ENCODE assay signal across 9 mouse cellular contexts in genomic region chr14:47534176-47534525, GRCm38 (mm10). TPM values are rescaled to one million over a fixed set of nuclear protein-coding genes. Genes with fewer than 3 reads are reported as not detected.
DNase-seq lines count a peak whose midpoint lies in the region; ATAC-seq and TF ChIP-seq lines count a peak whose summit lies in the region.
"Had no signal": no experiment of that assay in that cellular context is flagged by ENCODE, and none has a peak within 500 bp of the region (broad histone marks: within the 10 kb centered on the region; RNA-seq: fewer than 3 reads in every experiment).

No protein-coding gene starts in this region.

- DNase-seq in intestine, embryonic 14.5 days (ENCODE audit: low spot score) = no peak
- no peak for DNase-seq in thymus, adult 2 months
- DNase-seq in thymus, postnatal 36 days = no peak
- no peak for DNase-seq in liver, embryonic 11.5 days (ENCODE audit: low spot score)
- no peak for DNase-seq in right cerebral cortex, postnatal 36 days (ENCODE audit: low spot score in 2 of 2)
- DNase-seq: layer of hippocampus, postnatal 36 days had no signal

- ATAC-seq in intestine, embryonic 14.5 days (replicated peaks; ENCODE audit: low FRiP score, low TSS enrichment, low read depth) = 0 out of 2 replicates have a peak, but pooled peaks have one; percentile 7
- ATAC-seq in intestine, embryonic 15.5 days = no peak
- no peak for ATAC-seq in liver, embryonic 11.5 days (replicated peaks; ENCODE audit: low FRiP score)
- no peak for ATAC-seq in CD4-positive, CD25-positive, alpha-beta regulatory T cell, adult 4 months

- no peak overlapping the region for H3K4me3 ChIP-seq in intestine, embryonic 14.5 days (ENCODE audit: low read depth, low read length)
- H3K4me3 ChIP-seq in intestine, embryonic 15.5 days (replicated peaks) = no peak overlapping the region
- no peak overlapping the region for H3K4me3 ChIP-seq in thymus, adult 2 months (ENCODE audit: control insufficient read depth, insufficient read depth, low read length)
- no peak overlapping the region for H3K4me3 ChIP-seq in liver, embryonic 11.5 days (ENCODE audit: low read depth, low read length)
- H3K4me3 ChIP-seq: embryonic facial prominence, embryonic 13.5 days had no signal

- no peak for TF ChIP-seq POLR2A in thymus, adult 2 months (IDR thresholded peaks at IDR 0.05; ENCODE audit: control insufficient read depth, extremely low read depth, insufficient read depth, low read length, poor library complexity)

- 83% methylated on average over 5 of the region's 5 CpGs for WGBS in intestine, embryonic 14.5 days
- 91% methylated on average over 5 of the region's 5 CpGs for WGBS in intestine, embryonic 15.5 days
- 93% methylated on average over 5 of the region's 5 CpGs for WGBS in thymus, adult 2 months
- 79% methylated on average over 5 of the region's 5 CpGs for WGBS in liver, embryonic 11.5 days

- peaks cover 6% of the 10 kb centered on the region; the same call in 1 of the 2 replicates for H3K4me1 ChIP-seq in intestine, embryonic 14.5 days (replicated peaks; ENCODE audit: control insufficient read depth, insufficient read depth, low read length)
- peaks cover 13% of the 10 kb centered on the region for H3K4me1 ChIP-seq in intestine, embryonic 15.5 days (replicated peaks)
- peaks cover 4% of the 10 kb centered on the region; the same call in 1 of the 2 replicates for H3K4me1 ChIP-seq in thymus, adult 2 months (replicated peaks; ENCODE audit: control insufficient read depth, insufficient read depth, low read length)
- H3K4me1 ChIP-seq in liver, embryonic 11.5 days (replicated peaks; ENCODE audit: control insufficient read depth, insufficient read depth, low read length) = peaks cover 23% of the 10 kb centered on the region

- 0 out of 2 replicates have a peak, but pooled peaks cover 9% of the 10 kb centered on the region for H3K36me3 ChIP-seq in intestine, embryonic 14.5 days (ENCODE audit: control insufficient read depth, insufficient read depth, low read length)
- no peaks in the 10 kb centered on the region for H3K36me3 ChIP-seq in intestine, embryonic 15.5 days
- no peaks in the 10 kb centered on the region for H3K36me3 ChIP-seq in thymus, adult 2 months (ENCODE audit: control insufficient read depth, insufficient read depth, low read length)
- H3K36me3 ChIP-seq in liver, embryonic 11.5 days (ENCODE audit: control insufficient read depth, insufficient read depth, low read length) = peaks cover 2% of the 10 kb centered on the region; the same call in 1 of the 2 replicates

- 0 out of 2 replicates have a peak, but pooled peaks have one; percentile 29 for TF ChIP-seq CTCF in thymus, adult 2 months (IDR thresholded peaks at IDR 0.05; ENCODE audit: borderline replicate concordance, control insufficient read depth, extremely low read depth, insufficient read depth, low read length, poor library complexity)

- no peak overlapping the region for H3K9ac ChIP-seq in intestine, embryonic 14.5 days (ENCODE audit: low read length)
- H3K9ac ChIP-seq in intestine, embryonic 15.5 days = no peak overlapping the region
- H3K9ac ChIP-seq in liver, embryonic 11.5 days (ENCODE audit: low read depth, low read length) = peak overlapping the region; percentile 50
- H3K9ac ChIP-seq: embryonic facial prominence, embryonic 13.5 days had no signal

- H3K4me2 ChIP-seq in intestine, embryonic 14.5 days (ENCODE audit: low read length) = no peak overlapping the region
- H3K4me2 ChIP-seq in intestine, embryonic 15.5 days (replicated peaks) = no peak overlapping the region
- H3K4me2 ChIP-seq in liver, embryonic 11.5 days = peak overlapping the region; percentile 46
- H3K4me2 ChIP-seq: embryonic facial prominence, embryonic 13.5 days had no signal

- no peak overlapping the region for H3K27ac ChIP-seq in intestine, embryonic 14.5 days (ENCODE audit: low read depth)
- H3K27ac ChIP-seq in intestine, embryonic 15.5 days = no peak overlapping the region
- no peak overlapping the region for H3K27ac ChIP-seq in thymus, adult 2 months (ENCODE audit: control insufficient read depth, insufficient read depth, low read length)
- peak overlapping the region; percentile 90 for H3K27ac ChIP-seq in liver, embryonic 11.5 days (ENCODE audit: low read depth, low read length)

- H3K27me3 ChIP-seq in intestine, embryonic 14.5 days (replicated peaks; ENCODE audit: control insufficient read depth, insufficient read depth, low read length) = no peaks in the 10 kb centered on the region
- H3K27me3 ChIP-seq in intestine, embryonic 15.5 days (replicated peaks) = no peaks in the 10 kb centered on the region
- no peaks in the 10 kb centered on the region for H3K27me3 ChIP-seq in thymus, adult 2 months (ENCODE audit: control insufficient read depth, insufficient read depth, low read length)
- no peaks in the 10 kb centered on the region for H3K27me3 ChIP-seq in liver, embryonic 11.5 days (replicated peaks; ENCODE audit: control insufficient read depth, insufficient read depth, low read length)
- H3K27me3 ChIP-seq: embryonic facial prominence, embryonic 13.5 days had no signal

- H3K9me3 ChIP-seq in intestine, embryonic 14.5 days (ENCODE audit: control insufficient read depth, low read length) = no peaks in the 10 kb centered on the region
- H3K9me3 ChIP-seq in intestine, embryonic 15.5 days = no peaks in the 10 kb centered on the region
- no peaks in the 10 kb centered on the region for H3K9me3 ChIP-seq in liver, embryonic 11.5 days (ENCODE audit: control insufficient read depth, low read length)
- H3K9me3 ChIP-seq: embryonic facial prominence, embryonic 13.5 days had no signal

RNA-seq across cellular contexts. Expression of gene Atg14, which starts 36.3 kb away (rescaled TPM):
- 13.6 and 16.2 TPM in 2 replicates for polyA plus RNA-seq in intestine, embryonic 14.5 days (2014; fragmentation: Nextera tagmentation; extraction: Ambion mirVana)
- 10.3 and 12.4 TPM in 2 replicates for polyA plus RNA-seq in intestine, embryonic 15.5 days (2015; fragmentation: Nextera tagmentation; extraction: Ambion mirVana)
- 7.8 and 8.5 TPM in 2 replicates for polyA plus RNA-seq in thymus, adult 2 months (2012; rRNA removed)
- polyA plus RNA-seq in liver, embryonic 11.5 days (2014; fragmentation: Nextera tagmentation; extraction: Ambion mirVana) = 9.8 and 10.2 TPM in 2 replicates
- polyA plus RNA-seq in CD4-positive, CD25-positive, alpha-beta regulatory T cell, adult 4 months (2017; shearing (Covaris generic)) = 10 to 100 TPM; 12.9 to 23.0 TPM
